Mouse (Mus musculus): ENCODE results near the gene Pde4d.

The Pde4d gene

GRCm38 (mm10) chr13:109825891-109826290 lies 1376.1 kb downstream of the Pde4d start:
- DNase-seq (ENCODE audit: low spot score): no peak

DNA sequence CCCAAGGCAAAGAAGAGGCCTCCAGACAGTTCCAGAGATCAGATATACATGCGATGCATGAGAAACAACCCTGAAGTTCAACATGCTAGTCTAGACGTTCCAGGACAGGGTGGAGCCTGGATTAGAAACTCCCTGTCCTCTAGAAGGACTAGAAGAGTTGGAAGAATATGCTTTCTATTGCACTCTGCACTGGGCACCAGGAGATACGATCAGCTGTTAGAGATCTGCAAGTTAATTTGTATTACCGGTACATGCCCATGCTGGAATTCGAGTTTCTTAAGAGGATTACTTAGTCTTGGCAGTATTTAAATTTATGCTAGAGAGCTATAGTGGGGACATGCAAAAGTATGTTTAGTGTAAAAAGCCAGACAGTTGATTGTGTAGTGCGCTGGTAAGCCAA lies 1377.6 kb downstream of the Pde4d start:
- DNase-seq (ENCODE audit: low spot score): no peak

DNA sequence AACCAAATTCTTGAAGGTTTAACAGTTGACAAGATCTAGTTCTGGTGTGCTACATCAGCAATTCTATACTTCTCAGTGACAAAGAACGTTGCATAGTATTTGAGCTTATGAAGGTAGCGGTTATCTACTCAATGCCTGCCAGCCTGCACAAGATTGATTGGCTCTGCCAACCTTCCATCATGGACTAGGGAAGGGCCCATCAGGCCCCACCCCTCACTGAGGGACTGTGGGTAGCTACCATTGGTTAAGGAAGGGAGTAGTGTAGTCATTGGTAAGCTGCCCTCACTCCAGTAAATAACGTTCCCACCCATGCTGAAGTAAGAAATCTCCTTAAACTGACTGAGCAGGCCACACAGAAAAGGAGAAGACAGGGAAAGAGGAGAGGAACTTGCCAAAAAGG lies 1378.2 kb downstream of the Pde4d start:
- DNase-seq (ENCODE audit: low spot score): no peak

- DNase-seq (ENCODE audit: low spot score): no peak
Observed at GRCm38 (mm10) chr13:109829444-109829843, 1379.7 kb downstream of the Pde4d start.

GRCm38 (mm10) chr13:109834935-109835334 lies 1385.2 kb downstream of the Pde4d start:
- no peak for DNase-seq (ENCODE audit: low spot score)

DNA sequence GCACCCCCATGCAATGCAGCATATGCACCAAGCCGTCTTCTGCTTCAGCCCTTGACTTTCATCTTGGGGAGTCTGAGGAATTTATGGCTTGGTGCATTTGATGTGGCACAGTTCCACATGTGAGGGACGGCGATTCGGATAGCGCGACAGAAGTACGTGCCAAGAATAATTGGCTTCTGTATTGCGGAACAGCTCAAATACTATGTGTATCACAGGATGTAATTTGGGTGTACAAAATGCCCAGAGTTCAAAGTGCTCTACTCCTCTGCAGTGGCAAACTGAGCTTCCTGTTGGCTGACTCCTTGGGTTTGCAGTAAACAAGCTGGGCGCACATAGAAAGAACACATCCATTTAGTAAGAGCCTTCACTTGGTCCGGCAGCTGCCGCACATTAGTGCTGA lies 1387.7 kb downstream of the Pde4d start:
- no peak for DNase-seq (ENCODE audit: low spot score)

DNA sequence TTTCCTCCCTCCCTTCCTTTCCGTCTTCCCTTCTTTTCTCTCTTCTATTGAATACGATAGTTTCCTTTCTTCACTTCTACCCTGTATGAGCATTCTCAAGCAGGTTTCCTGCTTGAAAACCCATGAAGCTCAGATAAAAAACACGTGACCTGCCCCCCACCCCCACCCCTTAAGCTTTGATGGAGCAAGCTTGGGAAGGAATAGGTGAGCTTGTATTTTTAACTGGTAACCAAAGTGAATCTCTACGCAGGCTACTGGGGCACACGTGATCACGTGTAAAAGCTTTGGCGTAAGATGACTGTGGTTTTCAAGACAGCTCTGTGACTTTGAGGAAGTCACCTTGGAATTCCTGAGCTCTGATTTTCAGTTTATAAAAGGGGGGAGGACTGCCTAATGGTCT lies 1388.2 kb downstream of the Pde4d start:
- DNase-seq (ENCODE audit: low spot score): no peak

DNA sequence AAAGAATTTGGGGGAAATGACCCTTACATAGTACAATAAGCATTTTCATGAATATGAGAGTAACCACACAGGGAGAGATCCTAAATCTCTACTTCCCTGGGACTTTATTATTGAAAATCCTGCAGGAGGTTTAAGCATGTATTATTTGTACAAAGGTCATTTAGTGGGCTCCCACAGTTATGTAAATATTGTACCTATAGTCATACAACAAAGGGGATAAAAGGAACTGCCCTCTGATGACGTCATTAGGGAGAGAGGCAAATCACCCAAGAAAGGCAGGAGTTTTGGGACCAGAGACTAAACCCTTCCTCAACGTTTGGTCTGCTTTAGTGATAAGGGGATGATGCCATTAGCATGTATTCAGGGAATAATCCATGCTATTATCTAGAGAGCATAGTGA lies 1390.5 kb downstream of the Pde4d start:
- DNase-seq (ENCODE audit: low spot score): no peak

DNA sequence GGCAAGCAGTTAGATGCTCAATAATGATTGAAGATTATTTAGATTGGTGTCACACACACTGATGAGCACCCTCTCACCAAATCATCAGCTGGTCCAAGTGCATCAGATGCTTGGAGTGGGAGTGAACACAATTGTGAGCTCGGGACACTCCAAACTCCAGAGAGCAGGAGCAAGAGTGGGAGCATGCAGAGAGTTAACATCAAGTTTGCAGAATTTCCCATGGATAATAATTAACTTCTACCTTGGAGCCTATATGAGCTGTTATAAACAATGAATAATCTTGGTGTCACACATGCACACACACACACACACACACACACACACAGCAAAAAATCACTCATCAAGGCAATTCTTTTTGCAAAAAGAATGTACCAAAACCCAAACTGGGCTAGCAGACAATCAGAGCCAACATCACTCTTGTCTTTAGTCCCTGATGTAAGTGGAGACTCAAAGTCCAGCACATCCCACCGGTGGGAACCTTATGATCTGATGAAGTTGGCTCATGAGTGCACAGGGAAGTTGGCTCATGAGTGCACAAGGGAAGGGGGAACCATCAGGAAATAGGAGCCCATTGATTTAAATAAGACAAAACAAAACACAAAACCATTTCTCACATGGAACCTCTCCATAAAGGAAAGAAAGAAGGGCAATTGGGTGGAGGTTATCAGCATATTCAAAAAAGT lies 1391.5 kb downstream of the Pde4d start:
- DNase-seq (ENCODE audit: low spot score): no peak

DNA sequence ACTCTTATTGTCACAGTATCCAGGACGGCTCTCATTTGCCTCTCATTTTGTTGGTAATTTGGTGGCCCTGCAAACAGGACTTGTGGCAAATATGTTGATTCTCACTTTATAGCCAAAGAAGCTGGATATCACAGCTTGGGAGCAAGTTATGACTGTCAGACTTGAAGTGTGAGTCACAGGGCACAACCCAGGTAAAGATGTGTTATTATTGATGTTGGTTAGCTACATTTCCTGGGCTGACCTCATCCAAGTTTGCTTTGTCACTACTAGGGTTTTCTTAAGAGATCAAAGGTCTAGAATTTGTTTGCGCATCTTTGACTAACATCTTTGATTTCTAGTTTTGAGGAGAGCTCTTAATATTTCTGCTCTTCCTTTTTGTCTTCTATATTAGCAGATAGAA lies 1393.2 kb downstream of the Pde4d start:
- no peak for DNase-seq (ENCODE audit: low spot score)

DNA sequence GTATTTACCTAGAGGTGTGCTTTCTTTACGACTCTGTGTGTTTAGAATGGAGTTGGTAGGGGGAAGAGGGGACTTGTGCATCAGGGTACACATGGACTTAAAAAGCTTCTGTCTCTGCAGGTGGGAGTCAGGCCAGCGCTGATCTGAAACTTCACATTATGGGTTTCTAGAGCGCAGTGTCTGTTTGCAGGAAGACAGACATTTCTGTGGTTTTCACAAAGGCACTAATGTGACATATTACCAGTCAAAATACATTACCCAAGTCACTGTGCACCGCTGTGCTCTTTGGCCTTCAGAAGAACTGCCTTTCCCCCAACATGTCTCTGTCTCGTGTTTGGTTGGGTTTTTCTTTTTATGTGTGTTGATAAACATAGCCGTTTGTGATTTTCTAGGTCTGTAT lies 1395.1 kb downstream of the Pde4d start:
- no peak for DNase-seq (ENCODE audit: low spot score)

GRCm38 (mm10) chr13:109863826-109864225 lies 1414.1 kb downstream of the Pde4d start:
- DNase-seq (ENCODE audit: low spot score): no peak

DNA sequence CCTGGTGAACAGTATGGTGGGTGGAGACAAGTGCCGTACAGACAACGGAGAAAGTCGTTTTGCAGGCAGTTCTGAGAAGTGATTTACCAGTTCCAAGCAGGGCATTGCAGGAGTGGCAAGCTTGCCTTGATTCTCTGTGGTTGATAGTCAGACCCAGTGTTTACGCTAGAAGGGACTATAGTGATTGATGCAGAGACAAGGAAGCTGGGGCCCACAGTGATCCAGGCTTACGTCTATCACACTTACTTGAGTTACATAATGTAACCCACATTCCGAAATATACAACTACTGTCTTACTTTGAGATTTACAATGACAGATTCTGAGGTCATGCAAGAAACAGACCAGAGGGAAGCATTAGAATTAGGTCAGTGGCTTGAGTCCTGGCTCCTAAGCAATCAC lies 1414.6 kb downstream of the Pde4d start:
- no peak for DNase-seq (ENCODE audit: low spot score)

DNA sequence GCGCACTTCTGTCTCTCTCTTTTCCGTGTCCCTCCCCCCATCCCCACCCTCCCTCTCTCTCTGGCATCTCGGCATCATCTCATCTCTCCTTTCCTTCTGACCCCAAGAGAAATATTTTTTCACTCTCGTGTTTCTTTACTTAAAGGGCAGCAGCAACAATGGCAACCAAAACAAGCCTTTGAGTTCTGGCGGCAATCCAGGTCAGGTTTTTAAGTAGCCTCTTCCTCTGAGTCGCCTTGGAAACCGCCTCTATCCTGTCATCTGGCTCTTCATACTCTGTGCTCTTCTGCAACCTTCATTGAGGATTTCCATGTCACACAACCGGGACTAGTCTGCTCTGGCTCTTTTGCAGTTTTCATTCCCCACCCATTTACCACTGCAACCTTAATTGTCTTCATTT lies 1430.6 kb downstream of the Pde4d start:
- DNase-seq (ENCODE audit: low spot score): no peak

- peak; percentile 33 for DNase-seq (ENCODE audit: low spot score)
Observed at GRCm38 (mm10) chr13:109881161-109881857, 1431.6 kb downstream of the Pde4d start.

DNA sequence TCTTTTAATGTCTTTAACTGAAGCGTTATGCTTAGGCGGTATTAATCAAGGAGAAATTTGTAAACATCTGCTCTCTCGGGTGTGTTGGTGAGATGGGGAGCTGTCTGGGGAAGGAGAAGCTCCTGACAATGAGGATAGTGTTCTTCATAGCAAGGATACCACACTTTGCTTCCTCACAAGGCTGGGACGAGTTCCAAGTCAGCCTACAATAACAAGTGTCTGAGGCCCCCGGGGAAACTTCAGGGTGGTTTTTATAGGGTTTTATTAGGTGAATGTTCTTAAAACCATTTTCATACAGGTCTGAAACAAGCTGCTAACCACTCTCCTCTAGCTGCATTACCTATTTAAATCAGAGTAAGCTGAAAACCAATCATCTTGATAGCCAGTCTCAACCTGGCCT lies 1433.9 kb downstream of the Pde4d start:
- DNase-seq (ENCODE audit: low spot score): no peak

- no peak for DNase-seq (ENCODE audit: low spot score)
Observed at GRCm38 (mm10) chr13:109884812-109885211, 1435.1 kb downstream of the Pde4d start.

DNA sequence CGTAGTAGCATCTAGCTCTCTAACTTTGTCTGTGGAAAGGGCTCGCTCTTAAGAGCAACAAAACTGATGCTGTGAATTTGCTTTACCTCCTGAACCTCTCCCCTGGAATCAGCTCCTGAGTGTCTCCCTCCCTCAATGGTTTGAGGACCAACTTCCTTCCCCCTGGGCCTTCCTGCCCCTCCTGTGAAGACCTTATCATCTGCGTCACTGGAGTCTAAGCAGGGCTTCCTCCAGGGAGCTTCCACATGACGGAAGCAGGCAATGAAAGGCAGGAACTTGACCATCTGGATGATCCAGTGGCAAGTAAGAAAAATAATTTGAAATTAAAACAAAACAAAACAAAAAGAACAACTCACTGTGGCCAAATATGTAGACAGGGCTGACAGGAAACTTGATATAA lies 1438.5 kb downstream of the Pde4d start:
- no peak for DNase-seq (ENCODE audit: low spot score)

DNA sequence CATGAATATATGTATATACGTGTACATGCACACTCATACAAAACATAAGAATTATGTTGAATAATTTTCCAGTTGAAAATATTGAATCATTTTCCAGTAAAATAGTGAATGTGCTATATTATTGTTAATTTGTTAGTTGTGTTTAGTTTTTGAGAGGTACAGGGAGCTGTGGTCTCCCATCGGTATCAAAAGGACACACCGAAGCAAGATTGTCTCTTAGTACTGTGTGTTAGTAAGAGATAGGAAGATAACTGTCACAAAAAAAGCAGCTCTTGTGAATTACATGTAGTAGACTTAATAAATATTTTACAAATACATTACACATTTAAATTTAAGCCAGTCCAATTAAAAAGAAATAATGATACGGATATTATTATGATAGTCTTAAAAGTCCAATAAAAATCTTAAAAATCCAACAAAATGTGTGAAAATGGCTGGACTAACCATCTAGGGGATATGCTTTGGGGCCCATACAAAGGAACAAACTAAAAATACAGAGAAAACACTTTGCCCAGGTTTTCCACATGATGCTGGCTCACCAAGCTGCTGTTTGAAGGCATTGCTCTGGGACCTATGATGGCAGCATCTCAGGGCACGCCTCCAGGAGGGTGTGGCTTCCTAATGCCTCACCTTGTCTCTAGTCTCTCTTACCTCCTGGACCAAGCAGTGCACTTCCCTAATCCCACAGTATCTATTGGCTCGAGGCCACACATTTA lies 1441.6 kb downstream of the Pde4d start:
- no peak for DNase-seq (ENCODE audit: low spot score)

- no peak for DNase-seq (ENCODE audit: low spot score)
Observed at GRCm38 (mm10) chr13:109891910-109892265, 1442.1 kb downstream of the Pde4d start.

GRCm38 (mm10) chr13:109899442-109900428 lies 1450.0 kb downstream of the Pde4d start:
- DNase-seq (ENCODE audit: low spot score): no peak

- DNase-seq (ENCODE audit: low spot score): no peak
Observed at GRCm38 (mm10) chr13:109901811-109902210, 1452.1 kb downstream of the Pde4d start.
